Mouse (Mus musculus): ENCODE results near the gene Kri1. TPM values are rescaled to one million over a fixed set of nuclear protein-coding genes. Genes with fewer than 3 reads are reported as not detected.
"Not testable (repeated sequence)": the region's sequence is repeated elsewhere in the genome, so short reads cannot be mapped to it uniquely, and the experiment has no call there.

Kri1 gene
- polyA plus RNA-seq, 2 experiments: 13.7 to 43.2 TPM

GRCm38 (mm10) chr9:21275013-21275710, 12.6 kb downstream of the Kri1 start:
- ATAC-seq (ENCODE audit: low FRiP score, low read depth): no peak
- Histone ChIP-seq H3K27me3 (ENCODE audit: control insufficient read depth, insufficient read depth, low read length) (no peaks in the 10 kb centered on the region), H3K9ac (ENCODE audit: low read depth, low read length, severe bottlenecking) (no peak overlapping the region), H3K9me3 (ENCODE audit: control insufficient read depth, low read length) (no peaks in the 10 kb centered on the region), H3K4me1 (ENCODE audit: control insufficient read depth, insufficient read depth, low read length) (no peaks in the 10 kb centered on the region), H3K4me2 (replicated peaks; ENCODE audit: low read depth, low read length, severe bottlenecking) (no peak overlapping the region), H3K27ac (replicated peaks; ENCODE audit: low read depth, low read length) (no peak overlapping the region), H3K36me3 (ENCODE audit: control insufficient read depth, insufficient read depth, low read length) (peaks cover 98% of the 10 kb centered on the region), H3K4me3 (replicated peaks; ENCODE audit: low read length) (no peak overlapping the region)
- WGBS: 84% methylated on average over 7 of the region's 7 CpGs
- no peak for DNase-seq (ENCODE audit: low spot score)
- TF ChIP-seq POLR2A (IDR thresholded peaks at IDR 0.05; ENCODE audit: borderline replicate concordance, extremely low read depth, insufficient read depth, insufficient read length): no peak

DNA sequence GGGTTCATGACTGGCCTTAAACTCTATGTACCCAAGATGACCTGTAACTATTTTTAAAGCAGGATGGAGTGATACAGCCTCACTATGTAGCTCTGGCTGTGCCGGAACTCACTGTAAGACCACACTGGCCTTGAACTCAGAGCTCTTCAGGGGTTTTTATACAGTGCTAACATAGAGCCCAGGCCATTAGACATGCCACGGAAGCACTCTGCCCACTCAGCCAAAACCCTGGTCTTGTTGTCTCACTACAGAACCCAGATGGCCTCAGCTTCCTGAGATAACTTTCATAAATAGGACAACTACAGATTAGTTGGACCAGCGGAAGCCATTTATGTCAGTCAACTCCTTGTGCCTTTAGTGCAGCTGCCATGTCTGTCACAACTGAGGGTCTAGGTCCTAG, 13.4 kb downstream of the Kri1 start:
- H3K27me3 ChIP-seq (ENCODE audit: control insufficient read depth, insufficient read depth, low read length): no peaks in the 10 kb centered on the region
- no peak overlapping the region for H3K4me2 ChIP-seq (replicated peaks; ENCODE audit: low read depth, low read length, severe bottlenecking)
- TF ChIP-seq POLR2A (IDR thresholded peaks at IDR 0.05; ENCODE audit: borderline replicate concordance, extremely low read depth, insufficient read depth, insufficient read length): no peak
- H3K9ac ChIP-seq (ENCODE audit: low read depth, low read length, severe bottlenecking): no peak overlapping the region
- no peak for ATAC-seq (ENCODE audit: low FRiP score, low read depth)
- no peak for DNase-seq (ENCODE audit: low spot score)
- no peak overlapping the region for H3K27ac ChIP-seq (replicated peaks; ENCODE audit: low read depth, low read length)
- H3K4me1 ChIP-seq (ENCODE audit: control insufficient read depth, insufficient read depth, low read length): no peaks in the 10 kb centered on the region
- WGBS: 89% methylated on average over 3 of the region's 3 CpGs
- peaks cover 95% of the 10 kb centered on the region for H3K36me3 ChIP-seq (ENCODE audit: control insufficient read depth, insufficient read depth, low read length)
- no peaks in the 10 kb centered on the region for H3K9me3 ChIP-seq (ENCODE audit: control insufficient read depth, low read length)
- H3K4me3 ChIP-seq (replicated peaks; ENCODE audit: low read length): no peak overlapping the region

GRCm38 (mm10) chr9:21273520-21274228, 14.1 kb downstream of the Kri1 start:
- Histone ChIP-seq H3K4me1 (ENCODE audit: control insufficient read depth, insufficient read depth, low read length) (no peaks in the 10 kb centered on the region), H3K9ac (ENCODE audit: low read depth, low read length, severe bottlenecking) (no peak overlapping the region), H3K36me3 (ENCODE audit: control insufficient read depth, insufficient read depth, low read length) (peaks cover 95% of the 10 kb centered on the region), H3K27me3 (ENCODE audit: control insufficient read depth, insufficient read depth, low read length) (no peaks in the 10 kb centered on the region), H3K4me3 (replicated peaks; ENCODE audit: low read length) (no peak overlapping the region), H3K4me2 (replicated peaks; ENCODE audit: low read depth, low read length, severe bottlenecking) (no peak overlapping the region), H3K9me3 (ENCODE audit: control insufficient read depth, low read length) (no peaks in the 10 kb centered on the region), H3K27ac (replicated peaks; ENCODE audit: low read depth, low read length) (no peak overlapping the region)
- WGBS: 76% methylated on average over 7 of the region's 7 CpGs
- no peak for DNase-seq (ENCODE audit: low spot score)
- TF ChIP-seq POLR2A (IDR thresholded peaks at IDR 0.05; ENCODE audit: borderline replicate concordance, extremely low read depth, insufficient read depth, insufficient read length): no peak
- ATAC-seq (ENCODE audit: low FRiP score, low read depth): no peak

DNA sequence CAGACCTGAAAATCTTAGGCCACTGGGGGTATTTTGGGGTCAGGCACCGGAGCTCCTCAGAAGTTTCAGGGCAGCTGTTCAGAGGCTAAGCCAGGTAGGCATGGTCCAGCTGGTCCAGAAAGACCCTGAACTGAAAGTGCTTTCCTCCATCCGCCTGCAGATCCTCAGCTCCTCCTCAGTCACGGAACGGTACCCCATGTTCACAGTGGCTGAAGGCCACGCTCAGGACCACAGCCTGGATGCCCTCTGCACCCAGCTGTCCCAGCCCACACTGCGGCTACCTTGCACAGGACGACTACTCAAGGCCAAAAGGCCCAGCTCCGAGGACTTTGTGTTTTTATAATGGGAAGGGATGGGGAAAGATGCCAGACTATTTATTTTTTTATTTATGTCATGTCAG, 14.7 kb downstream of the Kri1 start:
- Histone ChIP-seq H3K9me3 (ENCODE audit: control insufficient read depth, low read length) (no peaks in the 10 kb centered on the region), H3K27me3 (ENCODE audit: control insufficient read depth, insufficient read depth, low read length) (no peaks in the 10 kb centered on the region), H3K9ac (ENCODE audit: low read depth, low read length, severe bottlenecking) (no peak overlapping the region), H3K4me2 (replicated peaks; ENCODE audit: low read depth, low read length, severe bottlenecking) (no peak overlapping the region), H3K36me3 (ENCODE audit: control insufficient read depth, insufficient read depth, low read length) (peaks cover 95% of the 10 kb centered on the region), H3K4me3 (replicated peaks; ENCODE audit: low read length) (no peak overlapping the region), H3K4me1 (ENCODE audit: control insufficient read depth, insufficient read depth, low read length) (no peaks in the 10 kb centered on the region), H3K27ac (replicated peaks; ENCODE audit: low read depth, low read length) (no peak overlapping the region)
- DNase-seq (ENCODE audit: low spot score) (no peak), ATAC-seq (ENCODE audit: low FRiP score, low read depth) (no peak)
- no peak for TF ChIP-seq POLR2A (IDR thresholded peaks at IDR 0.05; ENCODE audit: borderline replicate concordance, extremely low read depth, insufficient read depth, insufficient read length)
- WGBS: 85% methylated on average over 8 of the region's 8 CpGs

GRCm38 (mm10) chr9:21272391-21272790, 15.4 kb downstream of the Kri1 start:
- Histone ChIP-seq H3K9ac (ENCODE audit: low read depth, low read length, severe bottlenecking) (no peak overlapping the region), H3K36me3 (ENCODE audit: control insufficient read depth, insufficient read depth, low read length) (peaks cover 92% of the 10 kb centered on the region), H3K4me3 (replicated peaks; ENCODE audit: low read length) (no peak overlapping the region), H3K4me1 (ENCODE audit: control insufficient read depth, insufficient read depth, low read length) (no peaks in the 10 kb centered on the region), H3K27ac (replicated peaks; ENCODE audit: low read depth, low read length) (no peak overlapping the region), H3K4me2 (replicated peaks; ENCODE audit: low read depth, low read length, severe bottlenecking) (no peak overlapping the region), H3K27me3 (ENCODE audit: control insufficient read depth, insufficient read depth, low read length) (no peaks in the 10 kb centered on the region), H3K9me3 (ENCODE audit: control insufficient read depth, low read length) (no peaks in the 10 kb centered on the region)
- ATAC-seq (ENCODE audit: low FRiP score, low read depth) (no peak), DNase-seq (ENCODE audit: low spot score) (no peak)
- TF ChIP-seq POLR2A (IDR thresholded peaks at IDR 0.05; ENCODE audit: borderline replicate concordance, extremely low read depth, insufficient read depth, insufficient read length): no peak
- 90% methylated on average over 9 of the region's 9 CpGs for WGBS

DNA sequence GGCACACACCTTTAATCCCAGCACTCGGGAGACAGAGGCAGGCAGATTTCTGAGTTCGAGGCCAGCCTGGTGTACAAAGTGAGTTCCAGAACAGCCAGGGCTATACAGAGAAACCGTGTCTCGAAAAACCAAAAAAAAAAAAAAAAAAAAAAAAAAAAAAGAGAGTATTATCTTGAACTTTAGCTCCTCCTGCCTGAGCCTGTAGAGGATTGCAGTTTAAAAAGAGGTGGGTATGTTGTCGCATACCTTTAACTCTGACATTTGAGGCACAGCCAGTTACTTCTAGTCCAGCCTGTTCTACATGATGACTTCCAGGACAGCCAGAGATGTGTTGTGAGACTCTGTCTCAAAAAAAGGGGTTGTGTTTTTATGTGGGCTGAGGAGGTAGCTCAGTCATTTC, 18.2 kb downstream of the Kri1 start:
- H3K27me3 ChIP-seq (ENCODE audit: control insufficient read depth, insufficient read depth, low read length); ATAC-seq (ENCODE audit: low FRiP score, low read depth); H3K4me1 ChIP-seq (ENCODE audit: control insufficient read depth, insufficient read depth, low read length); H3K4me2 ChIP-seq (replicated peaks; ENCODE audit: low read depth, low read length, severe bottlenecking); H3K27ac ChIP-seq (replicated peaks; ENCODE audit: low read depth, low read length); H3K9me3 ChIP-seq (ENCODE audit: control insufficient read depth, low read length); DNase-seq (ENCODE audit: low spot score); H3K9ac ChIP-seq (ENCODE audit: low read depth, low read length, severe bottlenecking); H3K4me3 ChIP-seq (replicated peaks; ENCODE audit: low read length): not testable (repeated sequence)
- WGBS: 78% methylated on average over 5 of the region's 5 CpGs
- H3K36me3 ChIP-seq (ENCODE audit: control insufficient read depth, insufficient read depth, low read length): peaks cover 71% of the 10 kb centered on the region

All from limb, embryonic 14.5 days (tissue).